Mouse (Mus musculus): ENCODE results near the gene D10Jhu81e. TPM values are rescaled to one million over a fixed set of nuclear protein-coding genes. Genes with fewer than 3 reads are reported as not detected.

The D10Jhu81e gene
- polyA plus RNA-seq, 1 experiment, result not detected

GRCm38 (mm10) chr10:78159252-78159878, 10.2 kb downstream of the D10Jhu81e start:
- no peak overlapping the region for H3K27ac ChIP-seq (ENCODE audit: insufficient read depth, low read depth, low read length)
- 9% methylated on average over 17 of the region's 17 CpGs for WGBS
- H3K4me3 ChIP-seq (ENCODE audit: insufficient read depth, low read depth, low read length), result peak overlapping the region; percentile 15; the same call in 1 of the 2 replicates
- peaks cover 5% of the 10 kb centered on the region for H3K4me1 ChIP-seq (ENCODE audit: control insufficient read depth, insufficient read depth, low read length)
- no peak for TF ChIP-seq POLR2A (IDR thresholded peaks at IDR 0.05; ENCODE audit: insufficient read depth, low read depth, low read length)
- no peak for TF ChIP-seq CTCF (IDR thresholded peaks at IDR 0.05; ENCODE audit: insufficient read depth, low read depth, low read length)

GRCm38 (mm10) chr10:78158041-78158440, 11.5 kb downstream of the D10Jhu81e start:
- Histone ChIP-seq H3K4me1 (ENCODE audit: control insufficient read depth, insufficient read depth, low read length) (peaks cover 5% of the 10 kb centered on the region), H3K27ac (ENCODE audit: insufficient read depth, low read depth, low read length) (no peak overlapping the region), H3K4me3 (ENCODE audit: insufficient read depth, low read depth, low read length) (no peak overlapping the region)
- TF ChIP-seq CTCF (IDR thresholded peaks at IDR 0.05; ENCODE audit: insufficient read depth, low read depth, low read length) (no peak), POLR2A (IDR thresholded peaks at IDR 0.05; ENCODE audit: insufficient read depth, low read depth, low read length) (no peak)
- WGBS, result 80% methylated on average over 15 of the region's 15 CpGs

GRCm38 (mm10) chr10:78156926-78157325, 12.7 kb downstream of the D10Jhu81e start:
- Histone ChIP-seq H3K4me1 (ENCODE audit: control insufficient read depth, insufficient read depth, low read length) (peaks cover 5% of the 10 kb centered on the region), H3K27ac (ENCODE audit: insufficient read depth, low read depth, low read length) (no peak overlapping the region), H3K4me3 (ENCODE audit: insufficient read depth, low read depth, low read length) (no peak overlapping the region)
- 78% methylated on average over 6 of the region's 6 CpGs for WGBS
- TF ChIP-seq POLR2A (IDR thresholded peaks at IDR 0.05; ENCODE audit: insufficient read depth, low read depth, low read length) (no peak), CTCF (IDR thresholded peaks at IDR 0.05; ENCODE audit: insufficient read depth, low read depth, low read length) (no peak)

- no peak overlapping the region for H3K27ac ChIP-seq (ENCODE audit: insufficient read depth, low read depth, low read length)
- 76% methylated on average over 10 of the region's 10 CpGs for WGBS
- no peak for TF ChIP-seq POLR2A (IDR thresholded peaks at IDR 0.05; ENCODE audit: insufficient read depth, low read depth, low read length)
- TF ChIP-seq CTCF (IDR thresholded peaks at IDR 0.05; ENCODE audit: insufficient read depth, low read depth, low read length), result no peak
- H3K4me1 ChIP-seq (ENCODE audit: control insufficient read depth, insufficient read depth, low read length), result peaks cover under 1% of the 10 kb centered on the region; the same call in 1 of the 2 replicates
- H3K4me3 ChIP-seq (ENCODE audit: insufficient read depth, low read depth, low read length), result no peak overlapping the region
These were observed 20.5 kb downstream of the D10Jhu81e start for GRCm38 (mm10) chr10:78148834-78149766.

GRCm38 (mm10) chr10:78147908-78148441, 21.6 kb downstream of the D10Jhu81e start:
- WGBS, result 76% methylated on average over 4 of the region's 4 CpGs
- Histone ChIP-seq H3K4me3 (ENCODE audit: insufficient read depth, low read depth, low read length) (no peak overlapping the region), H3K27ac (ENCODE audit: insufficient read depth, low read depth, low read length) (no peak overlapping the region), H3K4me1 (ENCODE audit: control insufficient read depth, insufficient read depth, low read length) (peaks cover 2% of the 10 kb centered on the region; the same call in 1 of the 2 replicates)
- TF ChIP-seq POLR2A (IDR thresholded peaks at IDR 0.05; ENCODE audit: insufficient read depth, low read depth, low read length) (no peak), CTCF (IDR thresholded peaks at IDR 0.05; ENCODE audit: insufficient read depth, low read depth, low read length) (no peak)

DNA sequence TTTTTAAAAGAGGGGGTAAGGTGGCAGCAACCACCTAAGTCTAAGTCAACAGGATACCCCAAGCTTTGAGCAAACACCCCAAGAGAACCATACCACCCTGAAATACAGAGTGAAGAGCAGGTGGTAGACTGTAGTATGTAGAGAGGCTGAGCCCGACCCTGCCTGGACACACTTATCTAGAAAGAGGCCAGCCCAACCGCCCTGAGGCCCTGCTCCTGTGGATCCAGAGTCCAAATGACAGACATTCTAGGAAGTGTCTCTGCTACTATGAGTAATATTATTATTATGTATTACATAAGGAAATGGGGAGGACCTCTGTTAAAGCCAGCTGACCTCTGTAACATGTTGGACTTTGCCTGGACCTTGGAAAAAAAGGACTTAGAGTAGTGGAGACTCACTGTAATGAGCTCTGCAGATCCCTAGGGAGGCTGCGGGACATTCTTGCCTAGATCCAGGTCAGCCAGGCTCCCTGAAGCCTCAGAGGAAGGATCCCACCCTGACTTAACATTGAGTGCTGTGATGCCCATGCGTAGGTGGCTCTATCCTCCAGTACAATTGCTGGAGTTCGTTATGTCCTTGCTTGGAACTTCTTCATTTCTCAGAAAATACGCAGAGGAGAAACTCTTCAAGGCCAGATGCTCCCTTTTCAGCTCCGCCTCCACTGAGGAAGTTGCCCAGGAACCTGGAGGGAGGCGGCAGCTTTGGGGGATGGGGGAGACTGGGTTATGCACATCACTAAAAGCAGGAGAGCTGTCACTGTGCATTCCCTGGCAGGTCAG, 25.7 kb downstream of the D10Jhu81e start:
- Histone ChIP-seq H3K27ac (ENCODE audit: insufficient read depth, low read depth, low read length) (no peak overlapping the region), H3K4me1 (ENCODE audit: control insufficient read depth, insufficient read depth, low read length) (peaks cover 6% of the 10 kb centered on the region), H3K4me3 (ENCODE audit: insufficient read depth, low read depth, low read length) (no peak overlapping the region)
- WGBS, result 61% methylated on average over 8 of the region's 8 CpGs
- TF ChIP-seq POLR2A (IDR thresholded peaks at IDR 0.05; ENCODE audit: insufficient read depth, low read depth, low read length) (no peak), CTCF (IDR thresholded peaks at IDR 0.05; ENCODE audit: insufficient read depth, low read depth, low read length) (no peak)

GRCm38 (mm10) chr10:78140843-78141242, 28.7 kb downstream of the D10Jhu81e start:
- Histone ChIP-seq H3K4me1 (ENCODE audit: control insufficient read depth, insufficient read depth, low read length) (peaks cover 8% of the 10 kb centered on the region), H3K4me3 (ENCODE audit: insufficient read depth, low read depth, low read length) (no peak overlapping the region), H3K27ac (ENCODE audit: insufficient read depth, low read depth, low read length) (no peak overlapping the region)
- WGBS, result 80% methylated on average over 3 of the region's 3 CpGs
- TF ChIP-seq CTCF (IDR thresholded peaks at IDR 0.05; ENCODE audit: insufficient read depth, low read depth, low read length) (no peak), POLR2A (IDR thresholded peaks at IDR 0.05; ENCODE audit: insufficient read depth, low read depth, low read length) (no peak)

- Histone ChIP-seq H3K27ac (ENCODE audit: insufficient read depth, low read depth, low read length) (no peak overlapping the region), H3K4me3 (ENCODE audit: insufficient read depth, low read depth, low read length) (no peak overlapping the region), H3K4me1 (ENCODE audit: control insufficient read depth, insufficient read depth, low read length) (peaks cover 9% of the 10 kb centered on the region)
- WGBS, result 90% methylated on average over 1 of the region's 1 CpGs
- TF ChIP-seq POLR2A (IDR thresholded peaks at IDR 0.05; ENCODE audit: insufficient read depth, low read depth, low read length), result no peak
- no peak for TF ChIP-seq CTCF (IDR thresholded peaks at IDR 0.05; ENCODE audit: insufficient read depth, low read depth, low read length)
These were observed 29.4 kb downstream of the D10Jhu81e start for GRCm38 (mm10) chr10:78140251-78140600.
